8 mouse cellular contexts compared by ENCODE assay signal in genomic region chr9:63378174-63378573, GRCm38 (mm10). TPM values are rescaled to one million over a fixed set of nuclear protein-coding genes. Genes with fewer than 3 reads are reported as not detected.
DNase-seq lines count a peak whose midpoint lies in the region; ATAC-seq lines count a peak whose summit lies in the region.

No protein-coding gene starts in this region.

- H3K9ac ChIP-seq in forebrain, embryonic 11.5 days (ENCODE audit: low read length): peak overlapping the region; percentile 92
- H3K9ac ChIP-seq in limb, embryonic 15.5 days: peak overlapping the region; percentile 87; the same call in 1 of the 2 replicates

- 21% methylated on average over 8 of the region's 8 CpGs for WGBS in forebrain, embryonic 11.5 days
- WGBS in limb, embryonic 15.5 days: 12% methylated on average over 8 of the region's 8 CpGs

- H3K9me3 ChIP-seq in forebrain, embryonic 11.5 days (ENCODE audit: control insufficient read depth, low read length): no peaks in the 10 kb centered on the region
- no peaks in the 10 kb centered on the region for H3K9me3 ChIP-seq in limb, embryonic 15.5 days

- H3K27me3 ChIP-seq in forebrain, embryonic 11.5 days (ENCODE audit: control insufficient read depth, insufficient read depth, low read length): no peaks in the 10 kb centered on the region
- no peaks in the 10 kb centered on the region for H3K27me3 ChIP-seq in limb, embryonic 15.5 days

- no peak for ATAC-seq in forebrain, embryonic 11.5 days (replicated peaks; ENCODE audit: low FRiP score)
- ATAC-seq in limb, embryonic 15.5 days (ENCODE audit: insufficient number of reproducible peaks, low FRiP score, low TSS enrichment, low read depth): no peak

- no peaks in the 10 kb centered on the region; the same call in 1 of the 2 replicates for H3K36me3 ChIP-seq in forebrain, embryonic 11.5 days (ENCODE audit: control insufficient read depth, insufficient read depth, low read length)
- peaks cover 11% of the 10 kb centered on the region; the same call in 1 of the 2 replicates for H3K36me3 ChIP-seq in limb, embryonic 15.5 days

- H3K27ac ChIP-seq in forebrain, embryonic 11.5 days (ENCODE audit: low read depth, low read length): no peak overlapping the region; the same call in 1 of the 2 replicates
- H3K27ac ChIP-seq in limb, embryonic 15.5 days: peak overlapping the region; percentile 88

- H3K4me2 ChIP-seq in forebrain, embryonic 11.5 days (ENCODE audit: low read depth, low read length, severe bottlenecking): peak overlapping the region; percentile 91
- peak overlapping the region; percentile 83 for H3K4me2 ChIP-seq in limb, embryonic 15.5 days

- H3K4me3 ChIP-seq in forebrain, embryonic 11.5 days (ENCODE audit: low read depth, low read length): peak overlapping the region; percentile 80
- H3K4me3 ChIP-seq in limb, embryonic 15.5 days: peak overlapping the region; percentile 90

- H3K4me1 ChIP-seq in forebrain, embryonic 11.5 days (replicated peaks; ENCODE audit: control insufficient read depth, insufficient read depth, low read length): peaks cover 8% of the 10 kb centered on the region; the same call in 1 of the 2 replicates
- H3K4me1 ChIP-seq in limb, embryonic 15.5 days: peaks cover 19% of the 10 kb centered on the region

- DNase-seq in embryo, embryonic 10.5 days (ENCODE audit: low spot score): peak; percentile 22
- DNase-seq in embryo, embryonic 10 days (ENCODE audit: low spot score): no peak
- DNase-seq in 3T3-L1 (ENCODE audit: low read depth, low spot score): peak; percentile 39
- no peak for DNase-seq in forebrain, embryonic 11.5 days (ENCODE audit: low spot score)
- no peak for DNase-seq in right cerebral cortex, postnatal 25 days
- no peak for DNase-seq in right cerebral cortex, postnatal 14 days
- no peak for DNase-seq in frontal cortex, postnatal 36 days (ENCODE audit: low spot score in 2 of 2)

RNA-seq across cellular contexts. Expression of gene Map2k5, which starts 0.5 kb away (rescaled TPM):
- polyA plus RNA-seq in forebrain, embryonic 11.5 days (2014; fragmentation: Nextera tagmentation; extraction: Ambion mirVana): 39.4 and 41.7 TPM in 2 replicates
- 28.1 and 30.5 TPM in 2 replicates for polyA plus RNA-seq in limb, embryonic 15.5 days (2015; fragmentation: Nextera tagmentation; extraction: Ambion mirVana)

RNA-seq across cellular contexts. Expression of gene 2300009A05Rik, which starts 20.9 kb away (rescaled TPM):
- polyA plus RNA-seq in forebrain, embryonic 11.5 days (2014; fragmentation: Nextera tagmentation; extraction: Ambion mirVana): 45.0 and 47.1 TPM in 2 replicates
- polyA plus RNA-seq in limb, embryonic 15.5 days (2015; fragmentation: Nextera tagmentation; extraction: Ambion mirVana): 30.5 and 33.3 TPM in 2 replicates

Comparison
In these comparisons a context has a peak if more than half of its experiments do, and no peak if none do; other contexts are left out.
1. DNase-seq: peak in embryo, embryonic 10.5 days (single experiment) and 3T3-L1 (single experiment); none in embryo, embryonic 10 days (single experiment), forebrain, embryonic 11.5 days (single experiment), right cerebral cortex, postnatal 25 days (single experiment), right cerebral cortex, postnatal 14 days (single experiment) and frontal cortex, postnatal 36 days (0 of 2).